Mouse (Mus musculus): ENCODE data around the gene Cry2.

Cry2 gene

DNA sequence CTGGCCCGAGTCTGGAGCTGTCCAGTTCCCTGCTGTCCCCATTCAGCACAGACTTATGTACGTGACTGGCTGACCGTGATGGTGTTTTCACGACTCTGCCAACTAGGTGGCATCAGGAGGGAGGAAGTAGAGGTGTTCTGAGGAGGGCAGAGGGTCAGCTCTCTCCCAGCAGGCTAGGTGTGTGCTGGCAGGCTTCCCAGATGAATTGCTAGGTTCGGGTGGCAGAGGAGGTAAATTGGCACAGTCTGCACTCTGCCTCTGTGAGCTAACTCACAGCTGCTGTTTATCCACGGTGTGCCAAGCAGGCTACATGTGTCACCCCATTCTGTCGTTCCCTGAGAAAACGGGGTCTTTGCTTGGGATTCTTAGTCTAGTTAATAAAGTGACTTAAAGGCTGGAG lies 12.8 kb upstream of the Cry2 start:
- in situ Hi-C loops (cut with MboI; ENCODE audit: low sequenced_read_pairs) = no loop called here

DNA sequence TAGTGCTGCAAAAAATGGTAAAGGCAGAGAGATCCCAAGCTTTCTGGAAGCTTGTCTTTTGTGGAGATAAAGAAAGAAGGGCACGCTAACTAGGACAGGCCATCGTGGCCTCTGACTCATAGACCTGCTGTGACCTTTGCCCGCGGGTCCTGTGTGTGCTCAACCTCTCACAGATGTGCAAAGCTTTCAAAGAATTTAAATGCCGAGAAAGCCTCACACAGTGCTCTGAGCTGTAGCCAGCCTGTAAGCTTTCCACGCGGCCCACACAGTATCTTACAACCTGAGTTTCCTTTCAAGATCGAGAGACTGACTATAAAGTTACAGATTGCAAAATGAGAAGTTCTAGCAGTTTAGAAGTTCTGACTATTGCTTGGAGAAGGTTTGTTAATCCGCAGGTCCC lies 12.0 kb upstream of the Cry2 start:
- in situ Hi-C loops (cut with MboI; ENCODE audit: low sequenced_read_pairs) = no loop called here

DNA sequence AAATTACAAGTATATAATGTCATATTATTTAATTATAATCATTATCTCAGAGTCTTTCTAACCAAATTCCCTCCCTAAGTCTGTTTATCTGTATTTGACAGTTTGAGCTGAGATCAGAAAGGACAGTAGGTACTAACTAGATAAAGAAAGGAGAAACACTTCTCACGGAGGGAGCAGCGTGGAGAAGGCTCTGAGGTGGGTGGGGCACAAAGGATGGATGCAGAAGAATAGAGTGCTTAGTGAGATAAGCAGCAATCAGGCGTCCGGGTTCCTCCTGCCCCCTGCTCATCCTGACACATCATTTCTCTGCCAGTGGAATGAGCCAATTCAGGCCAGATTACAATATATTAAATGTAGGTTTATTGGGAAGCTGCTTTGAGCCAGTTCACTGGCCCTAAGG lies 10.5 kb upstream of the Cry2 start:
- in situ Hi-C loops (cut with MboI; ENCODE audit: low sequenced_read_pairs) = no loop called here

DNA sequence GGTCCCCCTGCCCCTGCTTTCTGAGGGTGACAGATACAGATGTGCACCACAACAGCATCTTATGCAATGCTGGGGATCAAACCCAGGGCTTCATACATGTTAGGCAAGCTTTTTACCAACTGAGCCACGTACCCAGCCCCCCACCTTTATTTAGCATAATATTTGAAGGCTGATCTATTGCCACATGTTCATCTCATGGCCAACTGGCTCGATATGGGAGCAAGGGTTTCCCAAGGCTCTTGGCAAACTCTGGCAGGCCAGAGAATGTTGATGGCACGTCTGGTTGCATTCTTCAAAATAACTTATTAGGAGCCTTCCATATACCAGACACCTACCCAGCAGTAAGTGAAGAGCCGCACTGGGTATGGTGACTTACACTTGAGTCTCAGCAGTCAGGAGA lies 9.5 kb upstream of the Cry2 start:
- in situ Hi-C loops (cut with MboI; ENCODE audit: low sequenced_read_pairs) = no loop called here

DNA sequence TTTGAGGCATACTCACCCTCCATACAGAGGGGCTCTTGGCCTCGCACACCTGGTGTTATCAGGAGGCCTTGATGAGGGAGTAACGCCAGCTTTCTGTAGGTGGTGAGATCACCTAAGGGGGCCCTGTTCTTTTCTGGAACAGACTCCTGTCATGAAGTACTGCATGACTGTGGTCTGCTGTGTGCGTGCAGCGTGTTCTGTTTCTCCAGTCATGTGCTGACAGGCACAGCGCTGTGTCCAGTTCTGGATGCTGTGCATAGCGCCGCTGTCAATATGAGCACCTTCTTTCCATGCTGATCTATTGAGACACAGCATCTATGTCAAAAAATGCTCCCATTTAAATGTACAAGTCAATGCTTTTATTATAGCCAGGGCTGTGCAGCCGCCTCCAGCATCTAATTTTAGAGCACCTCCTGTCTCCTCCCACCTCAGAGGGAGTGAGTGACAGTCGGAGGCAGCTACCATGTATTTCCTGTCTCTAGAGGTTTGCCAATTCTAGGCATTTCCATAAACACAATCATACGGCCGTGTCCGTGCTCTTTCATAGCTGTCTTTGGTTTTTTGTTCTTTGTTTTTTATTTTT lies 8.7 kb upstream of the Cry2 start:
- in situ Hi-C loops (cut with MboI; ENCODE audit: low sequenced_read_pairs) = no loop called here

DNA sequence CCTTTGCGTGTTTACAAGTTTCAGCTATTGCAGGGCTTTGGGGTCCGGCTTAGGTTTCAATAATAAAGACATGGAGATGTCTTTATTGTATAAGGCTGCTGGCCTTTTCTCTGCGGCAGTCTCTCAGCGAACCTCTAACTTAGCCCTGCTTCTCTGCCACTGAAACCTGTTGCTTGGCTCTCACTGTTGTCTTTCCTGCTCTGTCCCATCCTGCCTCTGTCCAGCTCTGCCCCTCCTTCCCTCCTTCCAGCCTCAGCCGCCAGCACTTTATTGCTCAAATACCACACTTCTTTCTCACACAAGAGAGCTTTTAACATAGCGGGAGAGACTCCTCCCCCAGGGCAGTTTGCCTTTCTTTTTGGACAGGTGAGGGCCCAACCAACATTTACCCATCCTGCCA lies 6.6 kb upstream of the Cry2 start:
- in situ Hi-C loops (cut with MboI; ENCODE audit: low sequenced_read_pairs) = no loop called here

DNA sequence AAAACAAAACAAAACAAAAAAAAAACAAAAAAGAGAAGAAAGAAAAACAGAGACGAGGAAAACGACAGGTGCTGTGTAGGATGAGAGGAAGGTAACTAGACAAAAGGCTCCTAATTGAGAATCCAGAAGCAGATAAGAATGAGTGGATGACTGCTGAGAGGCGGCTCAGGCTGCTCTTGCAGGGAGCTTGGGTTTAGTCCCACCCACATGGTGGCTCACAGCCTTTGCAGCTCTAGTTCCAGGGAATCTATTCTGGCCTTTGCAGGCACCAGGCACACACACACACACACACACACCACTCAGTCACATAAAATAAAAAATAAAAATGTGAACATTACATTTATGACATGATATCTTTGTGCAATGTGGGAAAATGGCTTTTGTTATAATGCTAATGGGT lies 4.7 kb upstream of the Cry2 start:
- in situ Hi-C loops (cut with MboI; ENCODE audit: low sequenced_read_pairs) = no loop called here

DNA sequence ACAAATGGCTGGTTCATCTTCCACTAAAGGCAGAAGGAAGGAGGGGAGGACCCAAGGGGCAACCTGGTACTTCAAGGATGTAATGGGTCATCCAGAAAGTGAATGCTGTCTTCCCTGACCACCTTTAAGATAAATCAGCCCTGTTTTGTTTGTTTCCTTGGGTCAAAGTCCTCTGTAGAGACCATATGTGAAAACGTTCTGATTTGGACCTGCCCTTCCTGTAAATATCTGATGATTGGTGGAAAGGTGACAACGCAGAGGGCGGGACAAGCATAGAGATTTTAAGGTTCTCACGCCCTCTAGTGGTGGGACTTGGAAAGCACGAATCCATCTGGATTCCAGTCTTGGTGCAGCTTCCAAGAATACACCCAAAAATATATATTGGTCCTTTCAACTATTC lies 4.0 kb upstream of the Cry2 start:
- in situ Hi-C loops (cut with MboI; ENCODE audit: low sequenced_read_pairs) = no loop called here

DNA sequence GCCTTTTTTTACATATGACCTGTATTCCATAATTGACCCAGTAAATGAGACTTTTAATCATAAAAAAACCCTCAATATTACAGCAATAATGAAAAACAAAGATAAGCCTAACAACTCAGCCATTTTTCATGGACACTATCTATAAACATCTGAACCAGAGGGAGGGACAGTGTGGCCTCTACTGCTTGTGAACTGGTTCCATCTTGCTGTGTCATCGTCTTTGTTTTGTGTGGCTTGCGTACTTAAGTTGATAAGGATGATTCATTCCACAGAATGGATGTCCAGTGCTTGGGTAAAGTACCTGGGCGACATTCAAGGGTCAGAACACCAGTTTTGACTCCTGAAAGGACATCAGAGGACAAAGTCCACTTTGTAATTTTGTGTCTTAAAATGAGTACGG lies 3.5 kb upstream of the Cry2 start:
- in situ Hi-C loops (cut with MboI; ENCODE audit: low sequenced_read_pairs) = no loop called here

DNA sequence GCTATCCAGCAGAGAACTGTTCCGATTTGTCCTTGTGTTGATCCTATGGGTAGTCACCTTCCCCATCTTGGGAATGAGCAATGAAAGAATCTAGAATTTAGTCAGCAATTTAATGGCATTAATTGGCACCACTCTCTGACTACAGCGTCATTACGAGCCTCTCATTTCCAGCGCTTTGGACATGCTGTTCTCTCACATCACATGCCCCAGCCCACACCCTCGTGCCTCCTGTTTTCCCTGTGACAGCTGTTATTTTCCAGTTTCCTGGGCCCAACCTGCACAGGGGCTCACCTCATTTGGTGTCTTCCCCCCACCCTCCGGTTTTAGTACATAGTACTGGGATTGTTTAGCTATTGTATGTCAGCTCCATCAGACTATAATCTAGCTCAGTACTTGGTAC lies 1.2 kb upstream of the Cry2 start:
- in situ Hi-C loops (cut with MboI; ENCODE audit: low sequenced_read_pairs) = no loop called here

DNA sequence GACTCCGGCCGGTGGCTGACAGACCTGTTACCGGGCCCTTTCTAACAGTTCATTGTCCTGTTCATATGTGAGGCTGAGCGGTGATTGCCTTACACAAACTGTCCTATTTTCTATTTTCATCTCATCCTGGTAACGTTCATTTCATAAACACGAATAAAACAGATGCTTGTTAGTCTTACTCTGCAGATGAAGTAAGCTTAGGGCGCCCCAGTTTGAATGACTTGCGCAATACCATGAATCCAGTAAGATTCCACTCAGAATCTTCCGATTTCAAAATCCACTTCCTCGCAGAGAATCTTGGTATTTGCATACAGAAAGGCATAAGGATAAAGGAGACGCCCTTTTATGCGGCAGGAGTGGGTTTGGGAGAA lies 517 bp upstream of the Cry2 start:
- in situ Hi-C loops (cut with MboI; ENCODE audit: low sequenced_read_pairs) = no loop called here

DNA sequence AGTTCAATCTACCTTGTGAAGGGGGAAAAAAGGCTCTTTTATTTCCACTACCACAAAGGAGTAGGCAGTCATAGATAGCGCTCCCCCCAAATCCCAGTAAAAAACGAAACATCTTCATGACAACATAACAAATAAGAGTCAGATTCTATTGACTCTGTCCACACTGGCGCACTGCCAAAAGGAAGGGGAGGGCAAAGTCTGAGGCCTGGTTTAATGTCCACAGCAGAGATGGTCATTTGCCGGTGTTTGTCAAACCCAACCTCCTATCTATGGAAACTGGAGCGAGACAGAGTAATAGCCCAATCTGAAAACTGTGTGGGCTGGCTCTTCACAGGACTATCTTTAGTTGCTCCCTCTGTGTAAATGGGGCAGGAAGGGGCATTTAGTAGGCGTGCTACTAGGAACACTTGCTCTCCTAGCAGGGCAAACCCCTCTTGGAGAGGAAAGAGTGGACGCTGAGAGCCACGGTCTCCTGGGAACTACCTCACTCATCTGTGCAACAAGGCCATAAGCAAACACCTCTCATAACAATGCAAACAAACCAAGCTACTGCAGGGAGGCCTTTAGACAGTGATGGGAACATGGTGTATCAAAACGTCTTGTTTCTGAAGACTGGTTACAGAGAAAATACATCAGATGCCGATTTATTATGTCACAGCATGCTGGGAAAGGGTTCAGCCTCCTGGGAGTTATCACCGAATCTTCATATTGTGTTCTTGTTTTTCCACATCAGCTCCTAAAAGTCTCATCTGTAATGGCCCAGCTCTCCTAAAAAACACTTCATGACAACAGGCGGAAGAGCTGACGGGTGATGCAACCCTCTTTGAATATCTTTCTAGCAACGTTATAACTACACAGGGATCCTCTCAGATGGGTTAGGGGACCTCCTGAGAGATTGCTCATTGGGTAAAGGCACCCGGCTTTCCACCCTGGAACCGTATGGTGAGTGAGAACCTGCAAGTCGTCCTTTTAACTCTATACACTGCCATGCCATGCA lies 1.2 kb downstream of the Cry2 start:
- in situ Hi-C loops (cut with MboI; ENCODE audit: low sequenced_read_pairs) = no loop called here

DNA sequence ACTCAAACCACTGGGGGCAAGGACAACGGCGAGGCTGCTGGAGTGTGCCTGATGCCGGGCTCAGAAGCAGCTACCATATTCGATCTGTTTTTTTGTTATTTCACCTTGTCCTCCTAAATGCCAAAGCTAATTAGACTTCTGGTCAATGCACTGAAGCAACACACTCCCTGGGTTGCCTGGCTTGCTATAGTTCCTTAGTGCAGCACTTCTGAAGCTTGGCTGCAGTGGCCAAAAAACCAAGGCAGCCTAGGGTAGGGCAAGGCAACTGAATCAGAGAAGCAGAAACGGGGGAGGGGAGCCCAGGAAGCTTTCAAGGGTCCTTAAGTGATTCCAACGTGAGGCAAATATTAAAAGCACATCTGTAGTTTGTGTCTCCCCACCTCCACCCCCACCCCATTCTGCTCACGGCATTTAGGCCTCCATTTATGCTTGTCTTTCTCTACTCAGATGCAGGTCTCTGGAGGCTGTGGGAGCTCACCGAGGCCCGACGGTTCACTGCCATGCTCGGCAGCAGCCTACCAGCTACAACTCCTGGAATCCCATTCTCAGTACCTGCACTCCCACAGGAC lies 2.1 kb downstream of the Cry2 start:
- in situ Hi-C loops (cut with MboI; ENCODE audit: low sequenced_read_pairs) = no loop called here

DNA sequence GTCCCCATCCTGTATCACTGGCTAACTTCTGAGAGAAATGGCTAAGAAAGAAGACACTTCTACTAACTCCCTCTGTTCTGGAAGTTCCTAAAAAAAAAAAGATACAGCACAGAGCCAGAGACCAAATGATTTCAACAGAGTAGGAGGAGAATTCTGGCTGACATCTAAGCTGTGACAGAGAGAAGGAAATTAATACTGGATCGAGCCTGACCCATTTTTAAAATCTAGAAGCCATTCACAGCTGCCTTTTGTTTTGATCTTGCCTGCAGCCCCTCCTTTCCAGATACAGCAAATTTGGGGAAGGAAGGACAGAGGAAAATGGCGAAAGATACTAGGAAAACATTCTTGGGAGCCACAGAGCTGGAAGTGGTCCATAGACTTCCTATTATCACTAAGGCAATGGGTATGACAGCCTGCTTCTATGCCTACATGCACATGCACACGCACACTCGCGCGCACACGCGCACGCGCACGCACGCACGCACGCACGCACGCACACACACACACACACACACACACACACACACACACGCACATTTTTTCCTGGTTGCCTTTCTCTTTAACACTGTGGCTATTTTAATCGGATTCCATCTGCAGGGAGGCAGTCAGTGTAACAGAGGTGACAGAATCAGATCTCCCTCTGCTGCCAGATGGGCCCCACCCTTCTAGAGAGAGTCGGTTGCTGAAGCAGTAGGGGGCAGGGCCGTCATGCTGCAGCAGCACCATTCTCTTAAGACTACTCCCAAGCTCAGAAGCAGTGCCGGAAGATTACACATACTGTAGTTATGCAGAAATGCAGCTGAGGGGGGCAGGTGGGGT lies 2.9 kb downstream of the Cry2 start:
- in situ Hi-C loops (cut with MboI; ENCODE audit: low sequenced_read_pairs) = no loop called here

DNA sequence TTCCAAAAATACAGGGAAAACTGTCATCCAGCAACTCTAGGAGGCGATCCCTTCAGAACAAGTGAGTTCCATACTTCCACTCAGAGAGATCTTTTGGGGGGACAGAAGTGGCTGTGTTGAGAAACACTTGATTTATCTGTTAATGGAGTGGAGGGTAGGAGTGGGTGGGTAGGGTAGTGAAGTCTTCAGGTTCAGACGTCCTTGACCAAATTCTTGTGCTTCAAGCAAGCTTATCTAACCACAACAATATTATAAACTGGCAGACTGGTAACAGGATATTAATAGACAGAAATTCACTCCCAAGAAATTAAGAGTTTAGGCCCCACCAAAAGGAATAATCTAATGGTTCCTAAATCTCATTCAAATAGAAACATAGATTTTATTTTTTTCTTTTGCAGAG lies 3.8 kb downstream of the Cry2 start:
- in situ Hi-C loops (cut with MboI; ENCODE audit: low sequenced_read_pairs) = no loop called here

DNA sequence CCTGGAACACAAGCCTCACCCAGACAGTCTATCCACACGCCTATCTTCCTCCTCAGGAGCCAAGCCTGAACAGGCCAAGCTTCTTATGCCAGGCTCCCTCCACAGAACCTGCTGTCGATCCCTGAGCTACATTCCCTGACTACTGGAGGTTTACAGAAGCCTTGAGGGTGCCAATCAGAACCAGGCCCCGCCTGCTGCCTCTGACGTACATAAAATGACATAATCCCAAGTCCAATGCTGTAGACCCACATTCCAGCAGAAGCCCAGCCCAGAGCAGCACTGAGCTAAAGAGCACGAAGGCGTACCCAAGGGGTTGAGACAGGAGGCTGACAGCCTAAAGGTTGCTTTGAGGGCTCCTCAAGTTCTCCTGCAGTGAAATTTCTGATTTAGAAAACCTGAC lies 6.0 kb downstream of the Cry2 start:
- in situ Hi-C loops (cut with MboI; ENCODE audit: low sequenced_read_pairs) = no loop called here

DNA sequence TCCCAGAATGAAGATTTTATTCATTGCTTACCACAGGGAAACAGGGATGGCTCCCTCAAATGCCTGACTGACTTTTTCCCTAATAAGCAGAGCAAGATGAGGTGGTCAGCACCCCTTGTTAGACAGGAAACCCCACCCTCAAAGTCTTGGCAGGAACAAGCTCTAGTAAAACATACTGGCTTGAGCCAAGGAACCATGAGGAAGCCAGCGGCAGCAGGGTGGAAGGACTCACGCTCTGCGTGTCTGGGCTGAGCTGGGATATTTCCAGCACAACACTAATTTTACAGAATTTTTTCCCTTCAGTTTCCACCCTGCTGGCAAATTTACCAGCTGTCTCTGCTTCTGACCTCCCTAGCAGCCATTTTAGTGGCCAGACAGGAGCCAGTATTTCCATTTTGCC lies 7.4 kb downstream of the Cry2 start:
- in situ Hi-C loops (cut with MboI; ENCODE audit: low sequenced_read_pairs) = no loop called here

DNA sequence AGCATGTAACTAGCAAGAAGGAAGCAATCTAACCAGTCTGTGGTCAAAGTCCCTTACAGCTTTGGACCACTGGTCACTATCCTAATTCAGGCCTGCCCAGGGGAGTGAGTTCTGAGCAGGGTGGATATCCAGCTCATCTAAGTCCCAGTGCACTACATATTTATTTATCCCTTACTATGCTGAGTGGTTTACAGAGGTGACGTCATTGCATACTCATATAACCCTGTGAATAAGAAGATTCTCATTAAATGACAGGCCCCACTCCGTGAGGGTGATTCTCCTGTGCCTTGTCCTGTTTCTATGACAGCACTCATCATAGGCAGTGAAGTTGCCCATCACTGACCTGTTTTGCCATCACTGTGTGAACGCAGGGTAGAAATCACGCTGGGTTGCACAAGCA lies 8.5 kb downstream of the Cry2 start:
- in situ Hi-C loops (cut with MboI; ENCODE audit: low sequenced_read_pairs) = no loop called here

DNA sequence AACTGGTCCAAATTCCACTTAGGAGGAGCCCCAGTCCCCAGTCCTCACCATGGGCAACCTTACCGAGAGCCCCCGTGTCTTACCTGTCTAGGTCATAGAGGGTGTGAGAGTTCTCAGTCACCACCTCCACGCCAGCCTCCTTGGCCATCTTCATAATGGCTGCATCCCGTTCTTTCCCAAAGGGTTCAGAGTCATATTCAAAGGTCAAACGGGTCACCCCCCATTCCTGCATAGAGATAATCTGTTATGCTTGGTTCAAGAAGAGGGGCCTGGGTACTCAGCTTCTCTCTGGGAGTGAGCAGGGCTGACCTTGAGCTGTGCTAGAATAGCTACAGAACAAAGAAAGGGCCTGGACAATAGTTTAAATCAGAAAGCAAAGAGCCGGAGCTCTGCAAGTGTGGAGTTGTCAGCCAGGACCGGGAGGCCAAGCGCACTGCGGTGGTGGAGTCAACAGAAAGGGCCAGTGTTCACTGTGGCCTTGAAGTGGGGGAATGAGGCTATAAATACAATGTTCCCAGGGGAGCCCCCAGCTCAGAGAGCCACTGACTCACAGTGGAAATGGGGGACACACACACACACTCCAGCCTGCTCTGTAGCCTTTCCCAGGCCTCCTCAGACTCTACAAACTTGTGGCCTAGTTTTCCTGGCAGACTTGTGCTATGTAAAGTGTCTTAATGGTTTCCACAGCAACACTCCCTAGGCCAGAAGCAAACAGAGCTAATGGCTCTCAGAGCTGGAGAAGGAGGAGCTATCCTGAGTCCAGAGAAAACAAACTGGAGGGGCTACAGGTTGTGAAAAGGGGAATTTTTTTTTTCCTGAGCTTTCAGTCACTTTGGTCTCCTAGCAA lies 9.2 kb downstream of the Cry2 start:
- in situ Hi-C loops (cut with MboI; ENCODE audit: low sequenced_read_pairs) = no loop called here

DNA sequence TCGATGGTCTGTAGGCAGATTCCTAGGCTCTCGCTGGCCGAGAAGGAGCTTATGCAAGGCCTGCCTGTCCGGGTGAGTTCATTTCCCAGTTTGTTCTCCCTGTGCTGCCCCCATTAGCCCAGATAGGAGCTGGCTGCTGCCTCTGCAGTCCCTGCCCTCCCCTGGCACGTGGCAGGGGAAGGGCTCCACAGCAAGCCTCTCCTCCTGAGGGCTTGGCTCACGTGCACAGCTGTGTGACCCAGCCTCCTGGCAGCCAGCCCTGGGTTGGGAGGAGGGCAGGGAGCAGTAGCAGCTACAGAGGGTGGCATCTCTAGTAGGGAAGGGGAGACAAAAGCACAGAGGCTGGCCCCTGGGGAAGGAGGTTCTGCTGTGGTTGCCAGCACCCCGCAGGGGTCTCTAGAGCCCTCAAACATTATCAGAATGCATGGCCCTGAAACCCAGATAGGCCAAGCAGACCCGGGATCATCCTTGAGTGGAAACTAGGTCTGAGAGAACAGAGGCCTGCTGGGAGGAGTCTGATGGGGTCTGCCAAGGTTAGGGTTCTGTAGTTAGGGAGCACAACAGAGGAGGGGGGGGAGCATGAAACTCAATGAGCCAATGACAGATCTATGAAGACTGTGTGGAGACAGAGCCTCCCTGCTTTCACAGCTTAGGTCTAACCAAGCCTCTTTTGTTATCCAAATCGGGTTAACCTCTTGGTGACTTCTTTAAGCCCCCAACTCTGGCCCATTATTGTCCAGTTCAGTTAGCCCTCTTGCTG lies 10.0 kb downstream of the Cry2 start:
- in situ Hi-C loops (cut with MboI; ENCODE audit: low sequenced_read_pairs) = no loop called here
